Mouse (Mus musculus): ENCODE results near the gene Ufc1.
A peak's percentile ranks its signal among the peaks of the same experiment; 100 is the strongest.
"Not testable (repeated sequence)": the region's sequence is repeated elsewhere in the genome, so short reads cannot be mapped to it uniquely, and the experiment has no call there.

Ufc1 gene

DNA sequence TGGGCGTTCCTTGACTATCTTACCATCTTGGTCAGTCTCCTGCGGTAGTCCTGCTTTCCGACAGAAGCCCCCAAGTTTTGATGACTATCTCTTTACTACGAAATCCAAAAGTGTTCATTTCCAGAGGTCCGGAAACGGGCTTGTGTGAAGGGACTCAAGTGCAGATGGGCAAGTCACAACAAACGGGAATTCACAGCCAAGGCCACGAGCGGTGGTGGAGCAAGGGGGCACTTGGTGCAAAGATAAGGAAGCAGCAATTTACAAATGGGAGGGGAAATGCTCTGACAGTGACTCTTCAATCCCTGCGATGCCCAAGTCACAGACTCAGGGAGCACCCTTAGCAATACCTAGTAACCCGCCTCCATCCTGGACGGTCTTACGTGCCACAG, 47.4 kb downstream of the Ufc1 start:
- DNase-seq (ENCODE audit: low read depth) = no peak

DNA sequence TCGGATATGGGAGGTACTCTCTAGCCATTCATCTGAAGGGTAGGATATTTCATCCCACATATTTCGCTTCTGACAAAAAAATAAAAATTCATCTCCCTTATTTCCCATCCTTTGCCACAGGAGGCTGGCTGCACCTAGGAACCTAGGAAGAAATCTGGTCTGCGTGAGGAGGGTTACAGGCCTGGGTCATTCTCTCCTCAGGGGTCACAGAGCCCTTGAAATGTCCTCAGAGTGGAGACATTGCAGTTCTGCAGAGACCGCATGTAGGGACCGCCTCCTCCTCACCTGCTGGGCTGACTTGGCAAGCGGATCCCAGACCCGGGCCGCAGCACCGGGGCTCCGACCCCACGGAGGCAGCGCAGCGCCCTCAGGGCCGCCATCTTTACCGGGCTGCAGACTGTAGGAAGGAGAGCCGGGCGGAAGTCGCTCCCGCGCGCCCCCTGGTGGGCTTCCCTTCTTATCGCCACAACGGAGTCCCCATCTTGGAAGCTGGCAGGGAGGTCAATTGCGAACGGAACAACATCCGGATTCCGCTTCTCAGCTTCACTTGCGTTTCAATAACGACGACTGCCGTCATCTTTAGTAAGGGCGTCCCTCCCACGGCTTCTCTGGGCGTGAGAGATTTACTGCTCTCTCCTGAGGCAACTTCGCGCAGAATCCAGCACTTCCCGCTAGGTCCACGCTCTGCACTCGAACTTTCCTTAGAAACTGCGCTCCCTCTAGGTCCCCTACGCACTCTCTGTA, 47.9 kb downstream of the Ufc1 start:
- DNase-seq (ENCODE audit: low read depth) = peak; percentile 99

DNA sequence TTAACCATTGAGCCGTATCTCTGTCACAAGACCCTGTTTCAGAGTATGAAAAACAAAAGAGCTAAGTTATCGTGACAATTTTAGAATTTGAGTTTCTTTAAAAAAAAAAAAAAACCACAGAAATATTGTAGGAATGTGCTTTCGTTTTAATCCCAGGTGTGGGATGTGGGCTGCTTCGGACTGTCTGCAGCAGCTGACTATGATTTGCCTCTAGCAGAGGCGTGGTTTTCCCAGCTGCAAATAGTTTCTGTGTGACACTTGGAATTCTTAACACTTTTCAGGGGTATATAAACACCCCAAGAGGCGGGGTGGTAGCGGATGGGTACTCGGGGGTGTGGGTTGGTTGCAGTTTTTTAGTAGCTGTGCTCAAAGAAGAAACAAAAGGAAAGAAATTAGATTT, 49.5 kb downstream of the Ufc1 start:
- DNase-seq (ENCODE audit: low read depth) = no peak

DNA sequence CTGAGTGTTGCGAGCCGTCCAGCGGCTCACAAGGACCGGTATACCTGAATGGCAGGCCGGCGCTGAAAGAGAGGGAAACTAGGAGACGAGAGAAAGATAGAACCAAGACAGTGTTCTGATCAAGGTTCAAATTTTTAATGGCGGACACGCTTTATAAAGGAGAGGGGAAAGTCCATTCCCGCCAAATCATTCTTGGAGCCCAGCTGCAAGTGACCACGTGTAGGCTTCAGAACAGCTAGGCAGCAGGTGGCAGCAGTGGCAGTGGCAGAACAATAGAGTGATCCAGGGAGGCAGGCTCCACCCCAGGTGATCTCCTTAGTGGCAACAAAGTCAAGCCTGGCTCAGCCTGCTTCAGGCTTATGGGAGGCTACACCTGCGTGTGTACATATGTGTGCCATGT, 52.9 kb downstream of the Ufc1 start:
- not testable (repeated sequence) for DNase-seq (ENCODE audit: low read depth)

DNA sequence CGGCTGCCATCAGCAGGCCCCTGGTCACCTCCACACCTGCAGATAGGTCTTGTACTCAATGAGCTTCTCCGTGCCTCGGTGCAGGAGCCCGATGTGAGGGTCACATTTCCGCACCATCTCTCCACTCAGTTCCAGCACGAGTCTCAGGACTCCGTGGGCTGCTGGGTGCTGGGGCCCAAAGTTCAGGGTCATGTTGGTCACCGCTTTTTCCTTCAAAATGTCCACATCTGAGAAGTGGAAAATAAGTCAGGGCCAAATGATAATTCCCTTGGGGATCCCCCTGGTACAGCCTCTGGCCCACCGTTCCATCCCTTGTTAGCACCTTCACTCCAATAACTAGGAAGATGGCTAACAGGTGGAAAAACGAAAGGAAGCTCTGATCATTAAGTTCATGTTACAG, 53.9 kb downstream of the Ufc1 start:
- no peak for DNase-seq (ENCODE audit: low read depth)

DNA sequence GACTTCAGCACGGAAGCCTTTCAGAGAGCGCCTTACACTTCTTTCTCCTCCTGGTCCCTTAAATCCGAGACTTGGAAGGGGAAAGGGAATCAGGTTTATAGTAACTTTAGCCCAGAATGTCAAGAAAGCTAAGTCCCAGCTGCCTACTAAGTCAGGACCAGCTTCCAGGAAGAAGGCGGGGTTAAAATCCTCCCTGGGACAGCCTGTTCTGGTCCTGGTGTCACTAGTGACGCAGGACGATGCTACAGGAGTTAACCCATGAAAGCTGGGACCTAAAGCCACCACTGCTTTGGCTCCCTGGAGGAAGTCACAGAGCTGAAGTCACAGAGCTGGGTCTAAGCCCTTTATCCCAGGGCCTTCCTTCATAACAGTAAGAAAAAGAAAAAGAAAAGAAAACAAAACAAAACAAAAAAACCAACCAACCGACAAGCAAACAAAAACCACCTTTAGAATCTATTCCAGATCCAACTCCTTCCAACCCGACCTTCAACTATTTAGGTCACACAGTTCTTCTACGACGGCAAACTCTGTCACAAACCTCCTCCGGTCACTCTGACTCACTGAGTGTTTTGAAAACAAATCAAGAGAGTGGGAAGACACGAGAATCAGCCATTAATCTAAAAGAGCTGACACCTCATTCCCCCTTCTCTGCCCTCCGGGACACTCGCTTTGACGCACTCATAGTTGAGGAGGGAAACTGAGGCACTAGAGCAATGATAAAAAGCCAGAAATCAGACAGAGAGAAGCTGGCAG, 54.7 kb downstream of the Ufc1 start:
- DNase-seq (ENCODE audit: low read depth) = no peak

Data from 416B (cell line).